ENCODE assay signal across 12 mouse cellular contexts in the genomic region with DNA sequence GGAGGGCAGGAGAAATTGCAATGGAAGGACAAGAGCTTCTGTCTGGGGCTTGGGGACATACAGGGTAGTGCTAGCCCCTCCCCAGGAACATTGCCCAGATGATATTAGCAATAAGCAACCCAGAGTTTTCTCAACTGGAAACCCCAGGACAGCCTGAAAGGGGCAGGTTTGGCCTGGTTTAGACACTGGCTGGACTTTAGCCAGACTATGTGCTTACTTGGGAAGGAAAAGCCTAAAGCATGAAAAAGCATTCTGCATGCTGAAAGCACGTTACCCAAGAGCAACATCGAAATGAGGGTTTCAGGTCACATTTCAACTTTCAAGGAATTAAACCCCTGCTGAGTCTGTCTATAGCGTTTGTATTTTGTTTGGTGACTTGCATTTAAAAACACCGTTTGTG.
DNase-seq lines count a peak whose midpoint lies in the region; ATAC-seq lines count a peak whose summit lies in the region.
"Had no signal": no experiment of that assay in that cellular context is flagged by ENCODE, and none has a peak within 500 bp of the region (broad histone marks: within the 10 kb centered on the region; RNA-seq: fewer than 3 reads in every experiment).

No protein-coding gene starts in this region.

- no peaks in the 10 kb centered on the region for H3K27me3 ChIP-seq in stomach, embryonic 16.5 days (ENCODE audit: control insufficient read depth, insufficient read depth, low read length)
- H3K27me3 ChIP-seq: heart, embryonic 12.5 days; megakaryocyte, embryonic 14.5 days had no signal

- H3K4me1 ChIP-seq in stomach, embryonic 16.5 days (ENCODE audit: control insufficient read depth, insufficient read depth, low read length) = peaks cover 6% of the 10 kb centered on the region; the same call in 1 of the 2 replicates
- H3K4me1 ChIP-seq: forebrain, embryonic 10.5 days; megakaryocyte, embryonic 14.5 days had no signal

- ATAC-seq in stomach, embryonic 16.5 days (ENCODE audit: insufficient read depth, low FRiP score) = no peak

- H3K9me3 ChIP-seq in stomach, embryonic 16.5 days (replicated peaks; ENCODE audit: control insufficient read depth, low read length) = no peaks in the 10 kb centered on the region
- H3K9me3 ChIP-seq: forebrain, embryonic 10.5 days; heart, embryonic 12.5 days had no signal

- H3K4me2 ChIP-seq in stomach, embryonic 16.5 days (ENCODE audit: low read depth, low read length) = no peak overlapping the region
- H3K4me2 ChIP-seq: heart, embryonic 12.5 days had no signal

- peak; percentile 38 for DNase-seq in adrenal gland, postnatal 10 days
- no peak for DNase-seq in adrenal gland, postnatal 25 days
- peak; percentile 1 for DNase-seq in kidney, adult 9 months
- no peak for DNase-seq in kidney, postnatal 4 days
- DNase-seq in lung, postnatal 10 days = peak; percentile 25
- no peak for DNase-seq in lung, adult 18-20 months
- no peak for DNase-seq in ovary, postnatal 36 days (ENCODE audit: low spot score)

- H3K4me3 ChIP-seq in stomach, embryonic 16.5 days (replicated peaks; ENCODE audit: low read length) = no peak overlapping the region
- H3K4me3 ChIP-seq: forebrain, embryonic 10.5 days; heart, embryonic 12.5 days; megakaryocyte, embryonic 14.5 days had no signal

- no peak overlapping the region for H3K9ac ChIP-seq in stomach, embryonic 16.5 days (ENCODE audit: low read length)
- H3K9ac ChIP-seq: heart, embryonic 12.5 days; liver, embryonic 14.5 days had no signal

- WGBS in stomach, embryonic 16.5 days = 45% methylated on average over 4 of the region's 4 CpGs

- H3K36me3 ChIP-seq in stomach, embryonic 16.5 days (ENCODE audit: control insufficient read depth, insufficient read depth, low read length) = no peaks in the 10 kb centered on the region
- H3K36me3 ChIP-seq: forebrain, embryonic 10.5 days; heart, embryonic 12.5 days had no signal

- 0 out of 2 replicates have a peak overlapping the region, but pooled peaks have one; percentile 52 for H3K27ac ChIP-seq in stomach, embryonic 16.5 days (ENCODE audit: low read length)
- H3K27ac ChIP-seq: forebrain, embryonic 10.5 days; liver, embryonic 14.5 days had no signal

Comparison
In these comparisons a context has a peak if more than half of its experiments do, and no peak if none do; other contexts are left out.
1. DNase-seq: peak in adrenal gland, postnatal 10 days (single experiment), kidney, adult 9 months (single experiment) and lung, postnatal 10 days (single experiment); none in adrenal gland, postnatal 25 days (single experiment), kidney, postnatal 4 days (0 of 2), lung, adult 18-20 months (0 of 2) and ovary, postnatal 36 days (single experiment).